Mouse (Mus musculus) stomach, embryonic 14.5 days (tissue): ENCODE results near the gene Tbc1d7. TPM values are rescaled to one million over a fixed set of nuclear protein-coding genes. Genes with fewer than 3 reads are reported as not detected.

Experiments used
- ATAC-seq: fragments of 200-750 bp; cut with Nextera tagmentation; 2 replicates; pipeline ENCODE4 v1.8.0; 2017; ENCODE audit warnings: low read depth, moderate TSS enrichment; ENCODE audit not compliant: insufficient number of reproducible peaks, insufficient read depth, low FRiP score
- H3K27ac ChIP-seq: fragments of 300-500 bp; sonication (generic); 2 replicates; pipeline ENCODE4 v1.5.1; 2014; ENCODE audit warnings: mild to moderate bottlenecking, low read length, moderate library complexity, mixed read lengths
- H3K27me3 ChIP-seq: fragments of 300-500 bp; sonication (generic); 2 replicates; pipeline ENCODE4 v1.6.1; 2014; ENCODE audit warnings: low read length, control low read depth, mixed read lengths; ENCODE audit not compliant: control insufficient read depth, insufficient read depth
- H3K36me3 ChIP-seq: fragments of 300-500 bp; sonication (generic); 2 replicates; pipeline ENCODE4 v1.6.1; 2014; ENCODE audit warnings: mild to moderate bottlenecking, control low read depth, low read length, moderate library complexity, mixed read lengths; ENCODE audit not compliant: control insufficient read depth, insufficient read depth
- H3K4me1 ChIP-seq: fragments of 300-500 bp; sonication (generic); 2 replicates; pipeline ENCODE4 v1.6.1; 2014; ENCODE audit warnings: low read length, control low read depth, mixed read lengths; ENCODE audit not compliant: control insufficient read depth, insufficient read depth
- H3K4me2 ChIP-seq: fragments of 300-500 bp; sonication (generic); replicated peaks from 2 replicates; pipeline ENCODE4 v1.6.1; 2014; ENCODE audit warnings: low read depth, low read length, control low read depth
- H3K4me3 ChIP-seq: fragments of 300-500 bp; sonication (generic); 2 replicates; pipeline ENCODE4 v1.5.1; 2014; ENCODE audit warnings: low read depth, low read length, control low read depth
- H3K9ac ChIP-seq: fragments of 300-500 bp; sonication (generic); replicated peaks from 2 replicates; pipeline ENCODE4 v1.6.1; 2014; ENCODE audit warnings: low read depth, mild to moderate bottlenecking, control low read depth, low read length, moderate library complexity, mixed read lengths
- H3K9me3 ChIP-seq: fragments of 300-500 bp; sonication (generic); 2 replicates; pipeline ENCODE4 v1.6.1; 2016; ENCODE audit warnings: low read depth, low read length, control low read depth; ENCODE audit not compliant: control insufficient read depth
- WGBS: fragments of 180-500 bp; shearing (Covaris S2); extraction: QIAGEN DNeasy Blood & Tissue Kit; methylation state at CpG from one replicate; pipeline ENCODE4 v1.1.7; 2014; 5-methylcytosine and 5-hydroxymethylcytosine counted together
- polyA plus RNA-seq: library from polyadenylated mRNA; unstranded; fragments of >200 nt; fragmentation: Nextera tagmentation; extraction: Ambion mirVana; gene quantifications from 2 replicates; pipeline ENCODE4 v1.2.1, GENCODE M21; 2014

The Tbc1d7 gene
- polyA plus RNA-seq, 1 experiment from 2014 or later: 51.6 TPM

DNA sequence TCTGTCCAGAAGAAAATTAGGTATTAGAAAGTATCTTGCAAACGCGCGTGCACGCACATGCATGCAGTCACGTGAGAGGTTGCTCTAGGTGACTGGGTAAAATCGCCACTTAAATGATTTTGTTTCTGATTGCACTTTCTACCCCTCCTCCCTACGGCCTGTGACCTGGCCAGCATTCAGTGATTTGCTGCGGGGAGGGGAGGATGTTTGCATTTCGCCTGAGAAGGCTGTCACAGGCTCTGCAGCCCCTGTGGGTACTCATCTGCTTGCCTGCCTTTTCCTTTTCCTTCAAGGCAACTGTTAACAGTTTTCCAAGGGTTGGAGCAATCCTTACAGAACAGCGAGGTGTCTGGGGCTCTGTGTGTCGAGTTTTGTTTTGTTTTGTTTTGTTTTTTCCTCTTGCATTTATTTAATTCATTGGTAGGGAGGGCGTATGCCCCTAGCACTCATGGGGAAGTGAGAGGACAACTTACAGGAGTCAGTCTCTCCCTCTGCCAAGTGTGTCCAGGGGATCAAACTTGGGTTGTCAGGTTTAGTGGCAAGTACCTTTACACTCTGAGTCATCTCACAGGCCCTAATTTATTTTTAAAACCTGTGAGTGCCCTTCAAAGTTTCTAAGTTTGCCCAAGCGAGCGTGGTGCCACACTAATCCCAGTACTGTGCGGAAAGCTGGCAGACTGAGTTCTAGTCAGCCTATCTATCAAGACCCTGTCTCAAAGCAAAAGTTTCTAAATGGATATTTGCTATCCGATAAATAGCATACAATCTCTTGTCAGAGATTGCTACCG lies 47.2 kb downstream of the Tbc1d7 start:
- no peak for ATAC-seq
- WGBS: 39% methylated on average over 17 of the region's 17 CpGs

GRCm38 (mm10) chr13:43122306-43123070 lies 48.8 kb downstream of the Tbc1d7 start:
- ATAC-seq: 0 out of 2 replicates have a peak, but pooled peaks have one; percentile 10
- Histone ChIP-seq H3K4me3 (no peak overlapping the region), H3K4me1 (peaks cover 11% of the 10 kb centered on the region), H3K4me2 (no peak overlapping the region), H3K9me3 (no peaks in the 10 kb centered on the region), H3K27ac (no peak overlapping the region), H3K9ac (no peak overlapping the region), H3K36me3 (no peaks in the 10 kb centered on the region), H3K27me3 (no peaks in the 10 kb centered on the region)
- WGBS: 70% methylated on average over 16 of the region's 16 CpGs

More for the DNA sequence above, 47.2 kb downstream of the Tbc1d7 start:
- no peak overlapping the region for H3K27ac ChIP-seq
- H3K36me3 ChIP-seq: no peaks in the 10 kb centered on the region
- H3K9me3 ChIP-seq: no peaks in the 10 kb centered on the region
- H3K27me3 ChIP-seq: no peaks in the 10 kb centered on the region
- peaks cover 11% of the 10 kb centered on the region for H3K4me1 ChIP-seq
- H3K4me2 ChIP-seq: no peak overlapping the region; the same call in 1 of the 2 replicates
- H3K9ac ChIP-seq: no peak overlapping the region
- H3K4me3 ChIP-seq: no peak overlapping the region

DNA sequence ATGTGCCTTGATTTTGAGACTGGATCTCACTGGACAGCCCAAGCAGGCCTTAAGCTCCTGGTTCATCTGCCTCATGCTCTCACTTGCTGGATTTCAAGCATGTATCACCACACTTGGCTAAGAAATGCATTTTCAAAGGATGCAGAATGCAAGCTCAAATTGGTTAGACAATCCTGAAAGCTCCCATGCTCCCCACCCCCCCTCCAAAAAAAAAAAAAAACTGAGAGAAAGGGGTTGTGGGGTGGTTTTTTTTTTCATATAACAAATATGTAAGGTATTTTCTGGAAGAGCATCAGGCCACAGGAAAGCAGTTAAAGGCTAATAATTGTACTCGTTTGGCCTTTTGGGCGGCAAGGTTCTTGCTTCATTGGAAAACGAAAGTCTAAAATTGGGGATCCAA lies 58.2 kb downstream of the Tbc1d7 start:
- no peak overlapping the region for H3K9ac ChIP-seq
- H3K27ac ChIP-seq: no peak overlapping the region
- H3K27me3 ChIP-seq: no peaks in the 10 kb centered on the region
- no peak for ATAC-seq
- 88% methylated on average over 3 of the region's 3 CpGs for WGBS
- no peak overlapping the region for H3K4me2 ChIP-seq
- no peaks in the 10 kb centered on the region for H3K4me1 ChIP-seq
- no peak overlapping the region for H3K4me3 ChIP-seq
- no peaks in the 10 kb centered on the region for H3K36me3 ChIP-seq
- H3K9me3 ChIP-seq: no peaks in the 10 kb centered on the region

GRCm38 (mm10) chr13:43112707-43113106 lies 58.6 kb downstream of the Tbc1d7 start:
- no peak overlapping the region for H3K9ac ChIP-seq
- no peaks in the 10 kb centered on the region for H3K27me3 ChIP-seq
- H3K9me3 ChIP-seq: no peaks in the 10 kb centered on the region
- no peaks in the 10 kb centered on the region for H3K4me1 ChIP-seq
- H3K36me3 ChIP-seq: no peaks in the 10 kb centered on the region
- H3K4me3 ChIP-seq: no peak overlapping the region
- no peak for ATAC-seq
- WGBS: 81% methylated on average over 3 of the region's 3 CpGs
- H3K27ac ChIP-seq: no peak overlapping the region
- H3K4me2 ChIP-seq: no peak overlapping the region

DNA sequence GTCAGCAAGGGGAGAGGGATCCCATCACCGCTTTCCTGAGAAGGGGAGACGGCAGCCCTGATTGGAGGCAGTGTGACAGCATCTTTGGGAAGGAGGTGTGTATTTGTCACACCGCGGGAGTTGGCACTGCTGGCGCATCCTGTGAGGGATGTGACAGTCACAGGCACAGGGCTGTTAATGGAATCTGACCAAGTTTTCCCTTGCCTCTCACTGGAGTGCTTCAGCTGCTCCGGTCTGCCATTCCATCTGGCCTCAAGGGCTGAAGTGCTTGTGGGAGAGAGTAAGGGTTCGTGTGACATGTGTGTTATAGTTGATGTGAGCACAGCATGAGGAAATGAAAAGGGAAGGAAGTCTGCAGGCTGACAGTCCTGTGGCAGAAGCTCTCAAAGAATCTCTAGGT lies 59.0 kb downstream of the Tbc1d7 start:
- no peaks in the 10 kb centered on the region for H3K4me1 ChIP-seq
- H3K9me3 ChIP-seq: no peaks in the 10 kb centered on the region
- no peak overlapping the region for H3K4me3 ChIP-seq
- H3K27ac ChIP-seq: no peak overlapping the region
- ATAC-seq: no peak
- no peak overlapping the region for H3K9ac ChIP-seq
- no peak overlapping the region for H3K4me2 ChIP-seq
- no peaks in the 10 kb centered on the region for H3K27me3 ChIP-seq
- H3K36me3 ChIP-seq: no peaks in the 10 kb centered on the region
- 64% methylated on average over 7 of the region's 7 CpGs for WGBS

GRCm38 (mm10) chr13:43104496-43104895 lies 66.8 kb downstream of the Tbc1d7 start:
- Histone ChIP-seq H3K27ac (no peak overlapping the region), H3K4me2 (no peak overlapping the region), H3K36me3 (no peaks in the 10 kb centered on the region), H3K4me1 (no peaks in the 10 kb centered on the region), H3K9me3 (0 out of 2 replicates have a peak, but pooled peaks cover 3% of the 10 kb centered on the region), H3K9ac (no peak overlapping the region), H3K4me3 (no peak overlapping the region), H3K27me3 (no peaks in the 10 kb centered on the region)
- WGBS: 98% methylated on average over 9 of the region's 9 CpGs
- no peak for ATAC-seq

DNA sequence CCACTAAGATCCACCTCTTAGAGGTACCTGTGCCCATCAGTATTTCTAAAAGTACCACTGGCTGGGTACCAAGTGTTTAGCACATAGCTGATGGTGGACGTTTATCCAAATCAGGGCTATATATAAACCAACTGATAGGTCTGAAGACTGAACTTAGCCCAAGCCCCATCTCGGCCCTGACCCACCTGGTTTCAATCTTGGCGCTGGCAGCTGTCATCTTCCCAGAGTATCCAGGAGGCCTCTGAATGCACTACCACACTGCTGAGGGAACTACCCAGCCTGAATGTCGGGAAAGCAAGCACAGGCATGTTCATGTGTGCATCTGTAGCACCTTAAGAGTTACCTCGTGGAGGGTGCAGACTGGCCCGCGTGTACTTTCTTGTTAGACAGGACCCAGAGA lies 68.4 kb downstream of the Tbc1d7 start:
- Histone ChIP-seq H3K4me2 (no peak overlapping the region), H3K4me1 (no peaks in the 10 kb centered on the region), H3K27ac (no peak overlapping the region), H3K4me3 (no peak overlapping the region), H3K27me3 (no peaks in the 10 kb centered on the region), H3K9me3 (0 out of 2 replicates have a peak, but pooled peaks cover 3% of the 10 kb centered on the region), H3K36me3 (no peaks in the 10 kb centered on the region), H3K9ac (no peak overlapping the region)
- WGBS: 61% methylated on average over 7 of the region's 7 CpGs
- no peak for ATAC-seq
